Mouse (Mus musculus): Measurements from ENCODE around the gene Anks4b.

Anks4b gene

GRCm38 (mm10) chr7:120188946-120189345 is 15.3 kb downstream of the Anks4b start:
- no peak for DNase-seq (ENCODE audit: low spot score in 2 of 2)

DNA sequence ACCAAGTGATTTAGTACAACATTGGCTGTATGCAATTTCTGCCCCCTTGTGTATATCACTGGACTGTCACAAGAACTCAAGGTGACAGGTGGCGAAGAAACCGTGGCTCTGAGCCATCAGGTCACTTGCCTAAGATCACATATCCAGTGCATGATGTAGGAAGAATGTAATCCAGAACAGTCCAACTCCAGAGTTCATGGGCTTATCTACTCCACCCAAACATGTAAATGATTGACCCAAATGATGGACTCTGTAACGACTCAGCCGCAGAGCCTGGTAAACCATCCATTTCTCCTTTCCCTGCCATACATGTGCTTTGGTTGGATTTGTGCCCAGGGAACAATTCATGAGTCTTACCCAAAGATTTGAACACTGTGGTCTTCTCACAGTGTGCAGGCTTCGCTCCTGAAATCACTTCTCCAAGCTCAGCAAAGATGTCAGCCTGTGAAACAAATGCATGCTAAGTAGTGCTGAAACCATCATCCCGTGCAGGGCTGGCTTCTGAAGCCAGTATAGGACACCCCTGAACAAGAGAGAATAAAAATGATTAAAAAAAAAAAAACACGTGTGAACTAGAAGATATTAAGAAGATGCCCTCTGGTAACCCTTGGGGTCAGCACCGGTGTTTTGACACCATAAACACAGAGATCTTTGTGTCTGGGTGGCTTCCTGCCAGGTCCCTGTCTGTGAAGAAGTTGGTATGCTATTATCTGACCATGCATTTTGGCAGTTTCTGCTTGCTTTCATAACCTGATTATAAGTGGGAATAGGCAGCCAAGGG is 15.9 kb downstream of the Anks4b start:
- DNase-seq (ENCODE audit: low spot score in 2 of 2), result no peak

DNA sequence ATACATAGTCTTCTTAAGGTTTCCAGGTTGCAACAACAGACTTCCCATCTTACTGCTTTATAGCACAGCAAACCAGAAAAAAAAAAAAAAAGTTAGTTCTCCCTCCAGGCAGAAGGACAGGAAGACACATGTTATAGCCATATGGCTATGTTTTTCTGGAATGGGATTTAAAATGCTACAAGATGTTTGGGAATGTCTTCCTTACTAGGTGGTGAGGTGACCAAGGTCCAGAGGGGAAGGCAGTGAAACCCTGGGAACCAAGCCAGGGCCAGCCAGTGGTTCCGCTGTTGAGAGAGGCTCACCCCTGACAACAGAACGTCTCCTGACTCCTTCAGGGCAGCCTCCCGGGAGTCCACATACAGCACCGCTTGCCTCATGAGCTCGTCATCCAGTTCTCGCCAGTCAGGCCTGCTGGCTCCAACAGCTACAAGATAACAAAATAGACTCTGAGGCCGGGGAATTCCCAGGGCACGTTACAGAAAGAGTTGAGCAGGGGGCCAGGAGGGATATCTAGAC is 16.6 kb downstream of the Anks4b start:
- DNase-seq (ENCODE audit: low spot score in 2 of 2), result no peak

GRCm38 (mm10) chr7:120192207-120192606 is 18.5 kb downstream of the Anks4b start:
- DNase-seq (ENCODE audit: low spot score in 2 of 2), result no peak

- no peak for DNase-seq (ENCODE audit: low spot score in 2 of 2)
Measured at GRCm38 (mm10) chr7:120192816-120193215, 19.2 kb downstream of the Anks4b start.

DNA sequence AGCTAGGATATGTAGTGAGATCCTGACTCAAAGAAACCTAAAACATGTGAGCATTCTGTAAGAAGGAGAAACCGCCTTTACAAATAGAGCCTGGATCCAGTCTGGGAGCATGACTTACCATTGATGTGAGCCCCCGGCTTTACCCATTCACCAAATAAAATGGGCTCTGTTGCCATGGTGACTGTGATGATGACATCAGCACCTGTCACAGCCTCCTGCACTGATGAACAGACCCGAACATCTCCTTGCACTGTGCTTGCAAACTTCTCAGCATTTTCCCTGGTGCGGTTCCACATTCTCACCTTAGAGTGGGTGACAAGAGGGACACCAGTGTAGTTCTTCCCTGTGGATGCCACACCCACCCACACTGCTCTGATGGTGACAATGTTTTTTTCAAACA is 21.5 kb downstream of the Anks4b start:
- no peak for DNase-seq (ENCODE audit: low spot score in 2 of 2)

DNA sequence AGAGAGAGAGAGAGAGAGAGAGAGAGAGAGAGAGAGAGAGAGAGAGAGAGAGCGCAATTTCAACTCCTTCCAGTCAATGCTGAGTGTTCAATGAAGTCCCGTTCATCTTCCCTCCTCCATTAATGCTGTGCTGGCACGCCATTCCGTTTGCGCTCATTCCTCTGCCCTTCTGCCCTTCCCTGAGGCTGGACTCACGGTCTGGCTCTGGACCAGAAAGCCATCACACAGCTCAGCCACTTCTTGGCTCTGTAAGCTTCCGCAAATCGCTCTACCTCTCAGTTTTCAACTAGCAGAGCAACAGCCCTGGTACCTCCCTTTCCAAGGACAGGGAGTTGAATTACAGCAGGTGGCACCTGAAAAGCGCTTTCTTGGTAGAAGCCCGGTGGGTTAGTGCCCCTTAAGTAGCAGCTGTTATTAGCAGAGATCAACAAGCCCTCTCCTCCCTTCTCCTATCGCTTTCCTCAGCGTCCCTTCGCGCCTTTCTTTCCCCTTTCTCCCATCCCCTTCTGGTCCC is 27.6 kb downstream of the Anks4b start:
- peak in 1 of 2 experiments; percentile 10 for DNase-seq (ENCODE audit: low spot score in 2 of 2)

- DNase-seq (ENCODE audit: low spot score in 2 of 2), result no peak
Measured at GRCm38 (mm10) chr7:120201771-120202170, 28.1 kb downstream of the Anks4b start, which contains the start of gene Crym. Gene Crym, minus strand, starts transcription at chr7:120202111.

GRCm38 (mm10) chr7:120203789-120204188 is 30.1 kb downstream of the Anks4b start, which contains the start of gene Abca14:
Gene Abca14, plus strand, starts transcription at chr7:120203961.
- DNase-seq (ENCODE audit: low spot score in 2 of 2), result peak; percentile 70 to 80

DNA sequence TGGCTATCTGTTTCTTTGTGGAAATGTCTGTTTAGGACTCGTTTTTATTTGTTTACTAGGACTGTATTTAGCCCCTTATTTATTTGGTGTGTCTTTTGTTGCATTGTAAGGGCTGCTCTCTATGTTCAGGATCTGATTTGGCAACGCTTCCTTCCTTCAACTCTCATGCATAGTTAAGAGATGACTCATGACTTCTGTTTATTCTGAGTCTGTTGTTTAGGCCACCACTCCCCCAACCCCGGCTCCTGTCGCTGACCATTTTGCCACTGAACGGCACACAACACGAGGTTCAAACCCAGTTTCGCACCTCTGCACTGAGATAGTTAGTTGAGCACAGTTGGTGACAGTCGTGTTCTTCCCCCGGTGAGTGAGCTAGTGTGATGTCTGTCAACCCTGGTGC is 32.3 kb downstream of the Anks4b start:
- no peak for DNase-seq (ENCODE audit: low spot score in 2 of 2)

GRCm38 (mm10) chr7:120228541-120228940 is 54.9 kb downstream of the Anks4b start:
- DNase-seq (ENCODE audit: low spot score in 2 of 2), result no peak
